ENCODE assay signal across 13 mouse cellular contexts in genomic region chr4:129754742-129755141, GRCm38 (mm10). TPM values are rescaled to one million over a fixed set of nuclear protein-coding genes. Genes with fewer than 3 reads are reported as not detected.
DNase-seq lines count a peak whose midpoint lies in the region; TF ChIP-seq lines count a peak whose summit lies in the region.
"Had no signal": no experiment of that assay in that cellular context is flagged by ENCODE, and none has a peak within 500 bp of the region (broad histone marks: within the 10 kb centered on the region; RNA-seq: fewer than 3 reads in every experiment).

No protein-coding gene starts in this region.

- WGBS in spleen, adult 2 months = 20% methylated on average over 3 of the region's 3 CpGs

- TF ChIP-seq POLR2A in spleen, adult 2 months (IDR thresholded peaks at IDR 0.05; ENCODE audit: low read depth, low read length) = no peak; the same call in 1 of the 2 replicates

- H3K4me1 ChIP-seq in spleen, adult 2 months (ENCODE audit: control insufficient read depth, insufficient read depth, insufficient read length) = peaks cover 14% of the 10 kb centered on the region; the same call in 1 of the 2 replicates
- H3K4me1 ChIP-seq: hindbrain, embryonic 12.5 days had no signal

- H3K36me3 ChIP-seq in spleen, adult 2 months (ENCODE audit: control insufficient read depth, insufficient read depth, low read length) = no peaks in the 10 kb centered on the region
- H3K36me3 ChIP-seq: forebrain, embryonic 10.5 days; hindbrain, embryonic 12.5 days had no signal

- peak; percentile 88 for DNase-seq in heart, adult 11 months
- no peak for DNase-seq in heart, postnatal 25 days (ENCODE audit: low spot score)
- peak; percentile 83 for DNase-seq in A20 (ENCODE audit: low read depth, low spot score)
- DNase-seq in brain, adult 2 months (ENCODE audit: low read depth, low spot score) = peak; percentile 32
- DNase-seq in spleen, adult 2 months (ENCODE audit: low read depth in 1 of 2, low spot score in 2 of 2) = peak; percentile 55 to 63
- DNase-seq in cerebellum, adult 9-10 months = no peak
- DNase-seq in left cerebral cortex, adult 11 months (ENCODE audit: low spot score) = no peak
- no peak for DNase-seq in right cerebral cortex, postnatal 14 days
- DNase-seq: cerebellum, adult 9-11 months; lung, postnatal 14 days; right cerebral cortex, adult 18-20 months had no signal

- H3K27ac ChIP-seq in spleen, adult 2 months (ENCODE audit: insufficient read depth, low read length) = peak overlapping the region; percentile 88
- H3K27ac ChIP-seq: forebrain, embryonic 10.5 days; hindbrain, embryonic 12.5 days had no signal

- no peak for TF ChIP-seq CTCF in spleen, adult 2 months (IDR thresholded peaks at IDR 0.05; ENCODE audit: extremely low read depth, insufficient read depth, insufficient read length, insufficient replicate concordance)

- intact Hi-C loops in heart, postnatal 25 days (cut with DNase I) = no loop called here

- H3K4me3 ChIP-seq in spleen, adult 2 months (ENCODE audit: extremely low read depth, insufficient read depth, insufficient read length) = no peak overlapping the region
- H3K4me3 ChIP-seq: forebrain, embryonic 10.5 days; hindbrain, embryonic 12.5 days had no signal

- H3K27me3 ChIP-seq in spleen, adult 2 months (ENCODE audit: control insufficient read depth, insufficient read depth, low read length) = no peaks in the 10 kb centered on the region
- H3K27me3 ChIP-seq: hindbrain, embryonic 12.5 days had no signal

RNA-seq across cellular contexts. Expression of gene Khdrbs1, which starts 12.6 kb away (rescaled TPM):
- 10 to 100 TPM; 38.0 to 46.9 TPM for total RNA-seq in heart, postnatal 25 days (2021)
- 40.9 and 61.5 TPM in 2 replicates for polyA plus RNA-seq in spleen, adult 2 months (2012; rRNA removed)

RNA-seq across cellular contexts. Expression of gene Ptp4a2, which starts 56.3 kb away (rescaled TPM):
- total RNA-seq in heart, postnatal 25 days (2021) = 100 to 1,000 TPM; 192 to 205 TPM
- polyA plus RNA-seq in spleen, adult 2 months (2012; rRNA removed) = 47.6 and 51.1 TPM in 2 replicates

RNA-seq across cellular contexts. Expression of gene Tmem39b, which starts 58.1 kb away (rescaled TPM):
- 1 to 10 TPM; 5.3 to 5.7 TPM for total RNA-seq in heart, postnatal 25 days (2021)
- 28.4 and 33.9 TPM in 2 replicates for polyA plus RNA-seq in spleen, adult 2 months (2012; rRNA removed)

Comparison
In these comparisons a context has a peak if more than half of its experiments do, and no peak if none do; other contexts are left out.
1. DNase-seq: peak in heart, adult 11 months (single experiment), A20 (single experiment), brain, adult 2 months (single experiment) and spleen, adult 2 months (2 of 2); none in heart, postnatal 25 days (single experiment), cerebellum, adult 9-10 months (single experiment), left cerebral cortex, adult 11 months (single experiment) and right cerebral cortex, postnatal 14 days (single experiment).